Mouse (Mus musculus) kidney, postnatal 0 days (tissue): ENCODE data around the gene Gm9999. TPM values are rescaled to one million over a fixed set of nuclear protein-coding genes. Genes with fewer than 3 reads are reported as not detected.
"Not testable (repeated sequence)": the region's sequence is repeated elsewhere in the genome, so short reads cannot be mapped to it uniquely, and the experiment has no call there.

ENCODE experiments used
- ATAC-seq: fragments of 200-750 bp; cut with Nextera tagmentation; replicated peaks from 2 replicates; pipeline ENCODE4 v1.8.0; 2017; ENCODE audit warnings: low read depth, moderate number of reproducible peaks, moderate TSS enrichment, moderate library complexity; ENCODE audit not compliant: low FRiP score
- DNase-seq: peaks from one replicate; pipeline ENCODE4 v3.0.0-alpha.2; 2016; ENCODE audit warnings: low spot score
- H3K27ac ChIP-seq: fragments of 300-500 bp; sonication (generic); 2 replicates; pipeline ENCODE4 v1.5.1; 2014; ENCODE audit warnings: mild to moderate bottlenecking
- H3K27me3 ChIP-seq: fragments of 300-500 bp; sonication (generic); 2 replicates; pipeline ENCODE4 v1.6.1; 2014; ENCODE audit warnings: low read length, mixed read lengths; ENCODE audit not compliant: insufficient read depth
- H3K36me3 ChIP-seq: fragments of 300-500 bp; sonication (generic); 2 replicates; pipeline ENCODE4 v1.6.1; 2014; ENCODE audit warnings: low read length, mixed read lengths; ENCODE audit not compliant: insufficient read depth
- H3K4me1 ChIP-seq: fragments of 300-500 bp; sonication (generic); replicated peaks from 2 replicates; pipeline ENCODE4 v1.6.1; 2014; ENCODE audit warnings: antibody characterized with exemption, low read length, mixed read lengths; ENCODE audit not compliant: insufficient read depth
- H3K4me2 ChIP-seq: fragments of 300-500 bp; sonication (generic); 2 replicates; pipeline ENCODE4 v1.6.1; 2014; ENCODE audit warnings: mild to moderate bottlenecking, low read length, moderate library complexity, mixed read lengths
- H3K4me3 ChIP-seq: fragments of 300-500 bp; sonication (generic); replicated peaks from 2 replicates; pipeline ENCODE4 v1.5.1; 2014; ENCODE audit warnings: low read depth, low read length
- H3K9ac ChIP-seq: fragments of 300-500 bp; sonication (generic); 2 replicates; pipeline ENCODE4 v1.6.1; 2014; ENCODE audit warnings: low read depth, low read length
- H3K9me3 ChIP-seq: fragments of 300-500 bp; sonication (generic); replicated peaks from 2 replicates; pipeline ENCODE4 v1.6.1; 2016; ENCODE audit warnings: low read length, inconsistent platforms, mixed read lengths
- CTCF ChIP-seq: IDR thresholded peaks from 2 replicates; pipeline ENCODE4 v1.5.1; 2016; ENCODE audit warnings: antibody characterized with exemption, low read depth, mild to moderate bottlenecking, moderate library complexity
- WGBS: fragments of 180-500 bp; shearing (Covaris S2); extraction: QIAGEN DNeasy Blood & Tissue Kit; methylation state at CpG from one replicate; pipeline ENCODE4 v1.1.7; 2014; 5-methylcytosine and 5-hydroxymethylcytosine counted together
- polyA plus RNA-seq: library from polyadenylated mRNA; unstranded; fragments of >200 nt; fragmentation: Nextera tagmentation; extraction: Ambion mirVana; gene quantifications from 2 replicates; pipeline ENCODE4 v1.2.1, GENCODE M21; 2015

Gene Gm9999
- polyA plus RNA-seq, 1 experiment from 2014 or later: not detected

- H3K9me3 ChIP-seq: no peaks in the 10 kb centered on the region
- TF ChIP-seq CTCF: no peak
- no peak for DNase-seq
- H3K4me3 ChIP-seq: no peak overlapping the region
- H3K36me3 ChIP-seq: no peaks in the 10 kb centered on the region
- H3K27ac ChIP-seq: no peak overlapping the region
- H3K4me1 ChIP-seq: no peaks in the 10 kb centered on the region
- no peak for ATAC-seq
- WGBS: 47% methylated on average over 8 of the region's 8 CpGs
- no peak overlapping the region for H3K9ac ChIP-seq
- H3K4me2 ChIP-seq: no peak overlapping the region
- no peaks in the 10 kb centered on the region for H3K27me3 ChIP-seq
Measured at GRCm38 (mm10) chr7:46985718-46986505, 2.5 kb downstream of the Gm9999 start.

GRCm38 (mm10) chr7:46986646-46987045 lies 3.3 kb downstream of the Gm9999 start:
- Histone ChIP-seq H3K36me3 (peaks cover 4% of the 10 kb centered on the region; the same call in 1 of the 2 replicates), H3K4me1 (no peaks in the 10 kb centered on the region), H3K9me3 (no peaks in the 10 kb centered on the region), H3K27me3 (no peaks in the 10 kb centered on the region), H3K27ac (no peak overlapping the region), H3K4me2 (no peak overlapping the region), H3K9ac (no peak overlapping the region), H3K4me3 (no peak overlapping the region)
- WGBS: 35% methylated on average over 5 of the region's 5 CpGs
- no peak for TF ChIP-seq CTCF
- ATAC-seq: no peak
- peak; percentile 37 for DNase-seq

DNA sequence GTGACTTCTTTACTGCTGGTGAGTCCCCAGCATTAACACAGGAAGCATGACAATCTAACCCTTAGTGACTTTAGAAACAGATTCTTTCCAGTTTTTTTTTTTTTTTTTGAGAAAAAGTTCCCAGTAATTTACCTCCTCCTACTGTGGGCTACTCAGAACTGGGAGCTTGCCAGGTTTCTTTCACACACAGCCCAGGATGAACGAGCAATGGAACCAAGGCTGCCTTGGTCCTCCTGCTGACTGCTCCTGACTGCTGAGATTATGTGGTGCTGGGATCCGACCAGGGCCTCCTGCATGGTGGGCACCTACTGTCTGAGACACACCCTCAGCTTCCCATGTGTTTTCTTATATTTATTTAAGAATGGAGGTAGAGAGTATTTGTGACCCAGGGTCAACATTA lies 3.7 kb downstream of the Gm9999 start:
- Histone ChIP-seq H3K4me3 (no peak overlapping the region), H3K4me2 (no peak overlapping the region), H3K27me3 (no peaks in the 10 kb centered on the region), H3K9ac (no peak overlapping the region), H3K9me3 (no peaks in the 10 kb centered on the region), H3K27ac (no peak overlapping the region), H3K4me1 (no peaks in the 10 kb centered on the region), H3K36me3 (peaks cover 9% of the 10 kb centered on the region)
- DNase-seq: no peak
- no peak for TF ChIP-seq CTCF
- WGBS: 38% methylated on average over 2 of the region's 2 CpGs
- ATAC-seq: no peak

DNA sequence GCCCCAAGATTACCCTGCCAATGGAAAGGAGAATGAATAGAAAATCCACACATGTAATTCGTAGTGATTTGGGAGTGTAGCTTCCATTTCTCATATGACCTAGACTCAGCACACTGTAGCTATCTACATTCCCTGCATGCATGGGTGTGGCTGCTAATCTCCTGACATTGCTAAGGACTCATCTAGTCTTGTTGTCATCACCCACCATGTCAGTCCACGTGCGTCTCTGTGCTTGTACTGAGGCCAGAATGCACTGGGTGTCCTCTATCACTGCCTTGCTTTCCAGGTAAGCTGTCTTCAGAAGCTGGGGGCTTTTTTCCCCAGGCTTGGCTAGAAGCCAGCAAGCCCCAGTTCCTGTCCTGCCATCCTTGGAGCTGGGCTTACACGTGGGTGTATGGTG lies 6.0 kb downstream of the Gm9999 start:
- H3K4me2 ChIP-seq, H3K27me3 ChIP-seq, H3K27ac ChIP-seq, H3K9me3 ChIP-seq, DNase-seq, H3K9ac ChIP-seq, H3K4me3 ChIP-seq, H3K4me1 ChIP-seq, ATAC-seq: not testable (repeated sequence)
- peaks cover 18% of the 10 kb centered on the region for H3K36me3 ChIP-seq
- 74% methylated on average over 4 of the region's 4 CpGs for WGBS

DNA sequence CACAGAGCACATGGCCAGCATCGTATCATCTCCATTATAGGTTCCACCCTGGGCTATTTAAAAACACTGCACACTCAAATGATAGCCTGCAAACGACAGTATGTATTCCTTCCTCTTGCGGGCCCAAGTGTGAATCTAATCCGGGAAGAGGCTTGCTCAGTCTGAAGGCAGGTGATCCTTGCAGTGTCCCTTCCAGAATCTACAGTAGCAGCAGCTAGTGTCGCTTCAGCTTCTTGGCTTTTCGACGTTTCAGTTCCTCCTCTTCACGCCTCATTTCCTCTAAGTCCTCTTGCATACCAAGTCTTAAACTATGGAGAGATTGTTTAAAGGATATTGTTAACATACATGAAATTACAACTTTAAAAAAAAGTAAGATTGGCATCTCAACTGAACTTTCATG lies 9.7 kb downstream of the Gm9999 start:
- Histone ChIP-seq H3K4me2 (no peak overlapping the region), H3K36me3 (peaks cover 46% of the 10 kb centered on the region), H3K4me1 (no peaks in the 10 kb centered on the region), H3K9ac (no peak overlapping the region), H3K27me3 (no peaks in the 10 kb centered on the region), H3K4me3 (no peak overlapping the region), H3K9me3 (no peaks in the 10 kb centered on the region), H3K27ac (no peak overlapping the region)
- no peak for DNase-seq
- ATAC-seq: no peak
- WGBS: 56% methylated on average over 8 of the region's 8 CpGs
- no peak for TF ChIP-seq CTCF

- H3K4me1 ChIP-seq: no peaks in the 10 kb centered on the region
- no peak overlapping the region for H3K9ac ChIP-seq
- no peaks in the 10 kb centered on the region for H3K27me3 ChIP-seq
- peaks cover 51% of the 10 kb centered on the region for H3K36me3 ChIP-seq
- H3K4me2 ChIP-seq: no peak overlapping the region
- H3K9me3 ChIP-seq: no peaks in the 10 kb centered on the region
- no peak overlapping the region for H3K27ac ChIP-seq
- no peak overlapping the region for H3K4me3 ChIP-seq
- TF ChIP-seq CTCF: no peak
- WGBS: 93% methylated on average over 3 of the region's 3 CpGs
- no peak for DNase-seq
- ATAC-seq: no peak
Measured at GRCm38 (mm10) chr7:46995558-46995957, 12.2 kb downstream of the Gm9999 start.

DNA sequence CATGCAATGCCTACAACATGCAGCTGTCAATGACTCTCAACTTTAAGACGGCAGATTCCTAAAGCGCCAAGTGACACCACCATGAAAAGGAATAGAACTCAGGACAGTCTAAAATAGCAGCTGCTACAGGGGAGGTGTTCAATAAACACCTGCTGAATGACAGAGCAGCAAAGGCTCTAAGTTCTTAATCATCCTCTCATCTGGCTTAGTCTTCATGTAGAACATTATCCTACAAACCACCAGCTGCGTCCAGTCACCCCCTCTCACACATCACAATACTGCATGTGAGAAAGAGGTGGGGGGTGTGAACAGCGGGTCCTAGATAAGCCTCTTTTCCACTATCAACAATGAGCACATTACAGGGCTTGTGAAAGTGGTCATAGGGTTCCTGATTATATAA lies 13.6 kb downstream of the Gm9999 start:
- no peak overlapping the region for H3K27ac ChIP-seq
- ATAC-seq: no peak
- H3K4me2 ChIP-seq: no peak overlapping the region
- no peaks in the 10 kb centered on the region for H3K27me3 ChIP-seq
- no peak for DNase-seq
- peaks cover 43% of the 10 kb centered on the region for H3K36me3 ChIP-seq
- TF ChIP-seq CTCF: no peak
- no peaks in the 10 kb centered on the region for H3K4me1 ChIP-seq
- no peak overlapping the region for H3K9ac ChIP-seq
- 93% methylated on average over 4 of the region's 4 CpGs for WGBS
- no peak overlapping the region for H3K4me3 ChIP-seq
- no peaks in the 10 kb centered on the region for H3K9me3 ChIP-seq
